Mouse (Mus musculus): ENCODE results near the gene Sf3a2. TPM values are rescaled to one million over a fixed set of nuclear protein-coding genes. Genes with fewer than 3 reads are reported as not detected.
A peak's percentile ranks its signal among the peaks of the same experiment; 100 is the strongest.
"Not testable (repeated sequence)": the region's sequence is repeated elsewhere in the genome, so short reads cannot be mapped to it uniquely, and the experiment has no call there.

Sf3a2 gene
- polyA plus RNA-seq, 1 experiment from 2014 or later = 77.7 TPM

DNA sequence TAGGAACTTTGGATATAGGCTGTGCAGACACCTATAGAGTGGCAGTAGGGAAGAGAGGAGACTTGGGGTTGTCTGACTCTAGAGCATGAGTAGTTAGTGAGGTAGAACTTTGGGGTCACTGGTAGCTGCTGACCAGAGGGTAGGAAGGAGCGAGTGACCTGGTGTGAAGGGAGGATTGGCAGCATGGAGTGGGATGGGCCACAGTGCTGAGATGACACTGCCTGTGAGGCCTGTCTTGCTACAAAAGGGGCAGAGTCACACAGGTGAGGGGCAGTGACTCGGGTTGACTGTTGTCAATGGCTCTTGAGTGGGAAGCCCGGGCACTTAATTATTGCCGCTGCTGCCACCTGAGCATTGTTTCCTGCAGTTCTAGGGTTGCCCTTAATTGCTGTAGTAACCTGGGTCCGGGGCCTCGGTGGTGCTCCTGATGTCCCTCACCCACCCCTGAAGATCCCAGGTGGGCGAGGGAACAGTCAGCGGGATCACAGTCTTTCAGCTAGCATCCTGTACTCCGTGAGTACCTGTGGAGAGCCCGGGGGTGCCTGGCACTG, 29.9 kb downstream of the Sf3a2 start:
- WGBS = 76% methylated on average over 10 of the region's 10 CpGs
- ATAC-seq (ENCODE audit: insufficient number of reproducible peaks, insufficient read depth, low FRiP score, low read depth) = no peak
- Histone ChIP-seq H3K9me3 (ENCODE audit: control insufficient read depth, low read depth, low read length) (no peaks in the 10 kb centered on the region), H3K4me3 (ENCODE audit: low read depth, low read length) (peak overlapping the region; percentile 71), H3K4me1 (ENCODE audit: control insufficient read depth, insufficient read depth, low read length) (peaks cover 21% of the 10 kb centered on the region), H3K4me2 (replicated peaks; ENCODE audit: low read depth, low read length) (peak overlapping the region; percentile 97), H3K36me3 (ENCODE audit: control insufficient read depth, insufficient read depth, low read length) (peaks cover 13% of the 10 kb centered on the region), H3K27ac (ENCODE audit: low read length) (no peak overlapping the region), H3K9ac (replicated peaks; ENCODE audit: low read depth, low read length) (peak overlapping the region; percentile 95; the same call in 1 of the 2 replicates), H3K27me3 (ENCODE audit: control insufficient read depth, insufficient read depth, low read length) (no peaks in the 10 kb centered on the region)

DNA sequence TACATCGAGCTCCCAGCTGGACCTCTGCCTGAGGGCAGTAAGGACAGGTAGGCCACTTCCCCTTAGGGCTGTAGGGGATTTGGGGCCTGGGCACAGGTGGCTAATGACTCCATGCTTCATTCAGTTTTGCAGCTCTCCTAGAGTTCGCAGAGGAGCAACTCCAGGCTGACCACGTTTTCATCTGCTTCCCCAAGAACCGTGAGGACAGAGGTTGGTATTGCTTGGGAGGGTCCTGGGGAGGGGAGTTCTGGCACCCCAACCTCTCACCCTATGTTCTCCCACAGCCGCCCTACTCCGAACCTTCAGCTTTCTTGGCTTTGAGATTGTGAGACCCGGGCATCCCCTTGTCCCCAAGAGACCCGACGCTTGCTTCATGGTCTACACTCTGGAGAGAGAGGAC, 30.6 kb downstream of the Sf3a2 start:
- WGBS = 81% methylated on average over 7 of the region's 9 CpGs
- not testable (repeated sequence) for H3K27ac ChIP-seq (ENCODE audit: low read length); H3K4me2 ChIP-seq (replicated peaks; ENCODE audit: low read depth, low read length); H3K9me3 ChIP-seq (ENCODE audit: control insufficient read depth, low read depth, low read length); H3K27me3 ChIP-seq (ENCODE audit: control insufficient read depth, insufficient read depth, low read length); H3K4me3 ChIP-seq (ENCODE audit: low read depth, low read length); H3K9ac ChIP-seq (replicated peaks; ENCODE audit: low read depth, low read length); ATAC-seq (ENCODE audit: insufficient number of reproducible peaks, insufficient read depth, low FRiP score, low read depth)
- Histone ChIP-seq H3K4me1 (ENCODE audit: control insufficient read depth, insufficient read depth, low read length) (peaks cover 21% of the 10 kb centered on the region), H3K36me3 (ENCODE audit: control insufficient read depth, insufficient read depth, low read length) (peaks cover 13% of the 10 kb centered on the region)

DNA sequence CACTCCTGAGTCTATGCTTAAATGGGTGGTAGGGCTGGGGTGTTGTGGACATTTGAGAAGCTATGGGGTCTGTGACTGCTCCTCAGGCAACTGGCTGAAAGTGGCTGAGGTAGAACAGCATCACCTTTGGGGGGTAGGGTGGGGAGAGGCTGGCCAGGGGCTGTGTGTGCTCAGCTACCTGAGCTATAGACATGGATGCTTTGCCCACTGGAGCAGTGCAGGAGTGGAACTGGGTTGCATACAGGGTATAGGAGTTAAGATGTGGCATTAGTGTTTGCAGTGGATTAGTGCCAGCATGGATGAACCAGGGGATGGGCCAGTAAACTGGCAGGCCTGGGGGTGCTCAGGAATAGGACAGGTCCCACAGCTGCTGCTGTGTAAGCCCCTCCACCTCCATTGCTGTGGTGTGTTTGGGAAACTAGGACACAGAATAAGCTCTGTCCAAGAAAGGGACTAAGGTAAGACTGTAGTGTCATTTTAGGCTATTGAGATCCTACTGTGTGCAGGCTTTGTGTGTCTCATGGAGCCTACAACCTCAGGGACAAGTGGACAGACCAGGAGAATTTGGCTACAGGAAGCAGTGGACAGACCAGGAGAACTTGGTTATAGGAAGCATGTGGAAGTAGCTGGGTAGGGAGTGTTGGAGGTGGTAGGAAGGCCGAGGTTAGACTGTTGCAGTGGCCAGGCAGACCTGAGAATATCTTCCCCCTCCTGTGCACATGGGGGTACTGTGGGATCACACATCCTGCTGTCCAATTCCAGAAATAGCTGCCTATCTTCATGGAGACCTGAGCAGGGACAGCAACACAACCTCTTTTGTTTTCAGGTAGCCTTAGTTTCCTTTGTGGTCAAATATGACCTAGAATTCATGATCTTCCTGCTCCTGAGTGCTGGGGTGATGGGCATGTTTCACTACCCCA, 31.6 kb downstream of the Sf3a2 start:
- Histone ChIP-seq H3K27ac (ENCODE audit: low read length) (no peak overlapping the region), H3K36me3 (ENCODE audit: control insufficient read depth, insufficient read depth, low read length) (peaks cover 13% of the 10 kb centered on the region), H3K27me3 (ENCODE audit: control insufficient read depth, insufficient read depth, low read length) (peaks cover 4% of the 10 kb centered on the region; the same call in 1 of the 2 replicates), H3K4me1 (ENCODE audit: control insufficient read depth, insufficient read depth, low read length) (peaks cover 21% of the 10 kb centered on the region), H3K4me2 (replicated peaks; ENCODE audit: low read depth, low read length) (no peak overlapping the region), H3K9me3 (ENCODE audit: control insufficient read depth, low read depth, low read length) (peaks cover 2% of the 10 kb centered on the region; the same call in 1 of the 2 replicates), H3K4me3 (ENCODE audit: low read depth, low read length) (no peak overlapping the region), H3K9ac (replicated peaks; ENCODE audit: low read depth, low read length) (no peak overlapping the region)
- ATAC-seq (ENCODE audit: insufficient number of reproducible peaks, insufficient read depth, low FRiP score, low read depth) = no peak
- 44% methylated on average over 1 of the region's 1 CpGs for WGBS

DNA sequence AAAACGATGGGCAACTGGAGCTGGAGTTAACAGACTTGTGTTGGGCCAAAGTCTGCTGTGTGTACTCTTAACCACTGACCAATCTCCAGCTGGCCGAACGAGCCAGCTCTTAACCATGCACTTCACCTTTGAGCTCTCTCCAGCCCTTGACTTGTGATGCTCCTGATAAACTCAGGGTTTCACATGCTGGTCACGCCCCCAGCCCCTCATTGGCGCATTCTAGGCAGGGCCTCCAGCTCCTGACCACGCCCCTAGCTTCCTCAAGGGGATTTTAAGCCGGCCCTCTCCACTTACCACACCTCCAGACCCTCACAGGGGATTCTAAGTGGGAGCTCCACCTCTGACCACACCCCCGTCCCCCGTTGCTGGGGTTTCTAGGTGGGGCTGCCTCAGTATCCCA, 33.1 kb downstream of the Sf3a2 start:
- peak; percentile 3; the same call in 1 of the 2 replicates for ATAC-seq (ENCODE audit: insufficient number of reproducible peaks, insufficient read depth, low FRiP score, low read depth)
- Histone ChIP-seq H3K36me3 (ENCODE audit: control insufficient read depth, insufficient read depth, low read length) (peaks cover 13% of the 10 kb centered on the region), H3K9ac (replicated peaks; ENCODE audit: low read depth, low read length) (no peak overlapping the region), H3K9me3 (ENCODE audit: control insufficient read depth, low read depth, low read length) (peaks cover 5% of the 10 kb centered on the region; the same call in 1 of the 2 replicates), H3K4me3 (ENCODE audit: low read depth, low read length) (no peak overlapping the region), H3K4me1 (ENCODE audit: control insufficient read depth, insufficient read depth, low read length) (peaks cover 24% of the 10 kb centered on the region), H3K4me2 (replicated peaks; ENCODE audit: low read depth, low read length) (no peak overlapping the region), H3K27ac (ENCODE audit: low read length) (no peak overlapping the region), H3K27me3 (ENCODE audit: control insufficient read depth, insufficient read depth, low read length) (peaks cover 17% of the 10 kb centered on the region)
- WGBS = 5% methylated on average over 9 of the region's 9 CpGs

DNA sequence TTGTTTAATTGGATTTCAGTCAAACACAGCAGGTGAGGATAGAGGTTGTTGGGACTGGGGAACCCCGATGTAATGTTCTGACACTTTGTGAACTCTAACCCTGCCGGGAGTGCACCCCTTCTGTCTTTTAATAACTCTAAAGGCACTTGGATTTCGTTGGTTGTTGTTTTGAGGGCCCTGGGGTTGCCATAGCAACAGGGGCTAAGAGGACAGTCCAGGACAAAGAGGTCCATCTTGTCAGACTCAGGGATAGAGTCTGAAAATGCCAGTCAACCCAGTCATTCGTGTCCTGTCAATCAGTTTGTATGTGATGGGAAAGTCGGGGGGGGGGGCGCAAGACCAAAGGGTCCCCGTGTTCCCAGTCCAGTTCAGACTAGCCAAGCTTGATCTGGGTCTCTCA, 34.8 kb downstream of the Sf3a2 start:
- Histone ChIP-seq H3K4me2 (replicated peaks; ENCODE audit: low read depth, low read length) (no peak overlapping the region), H3K27ac (ENCODE audit: low read length) (no peak overlapping the region), H3K36me3 (ENCODE audit: control insufficient read depth, insufficient read depth, low read length) (peaks cover 11% of the 10 kb centered on the region), H3K4me3 (ENCODE audit: low read depth, low read length) (no peak overlapping the region), H3K9ac (replicated peaks; ENCODE audit: low read depth, low read length) (no peak overlapping the region), H3K4me1 (ENCODE audit: control insufficient read depth, insufficient read depth, low read length) (peaks cover 20% of the 10 kb centered on the region), H3K9me3 (ENCODE audit: control insufficient read depth, low read depth, low read length) (peaks cover 5% of the 10 kb centered on the region; the same call in 1 of the 2 replicates), H3K27me3 (ENCODE audit: control insufficient read depth, insufficient read depth, low read length) (peaks cover 22% of the 10 kb centered on the region)
- WGBS = 77% methylated on average over 7 of the region's 7 CpGs
- ATAC-seq (ENCODE audit: insufficient number of reproducible peaks, insufficient read depth, low FRiP score, low read depth) = no peak

DNA sequence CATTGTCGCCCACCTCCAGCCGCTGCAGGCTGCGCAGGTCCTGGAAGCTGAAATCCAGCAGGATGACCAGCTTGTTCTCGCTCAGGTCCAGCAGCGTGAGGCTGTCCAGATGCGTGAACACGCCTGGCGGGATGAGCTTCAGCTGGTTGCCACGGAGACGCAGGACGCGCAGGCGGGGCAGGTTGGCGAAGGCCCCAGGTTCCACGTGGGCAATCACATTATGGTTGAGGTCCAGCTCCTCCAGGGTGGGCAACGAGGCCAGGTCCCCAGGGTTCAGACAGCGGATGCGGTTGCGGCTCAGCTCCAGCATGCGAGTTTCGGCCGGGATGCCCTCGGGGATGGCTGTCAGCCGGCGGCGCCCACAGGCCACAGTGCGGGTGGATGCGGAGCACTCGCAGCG, 37.6 kb downstream of the Sf3a2 start:
- Histone ChIP-seq H3K9ac (replicated peaks; ENCODE audit: low read depth, low read length) (no peak overlapping the region), H3K4me3 (ENCODE audit: low read depth, low read length) (no peak overlapping the region), H3K4me1 (ENCODE audit: control insufficient read depth, insufficient read depth, low read length) (peaks cover 9% of the 10 kb centered on the region), H3K27ac (ENCODE audit: low read length) (no peak overlapping the region), H3K36me3 (ENCODE audit: control insufficient read depth, insufficient read depth, low read length) (no peaks in the 10 kb centered on the region), H3K4me2 (replicated peaks; ENCODE audit: low read depth, low read length) (0 out of 2 replicates have a peak overlapping the region, but pooled peaks have one; percentile 0), H3K9me3 (ENCODE audit: control insufficient read depth, low read depth, low read length) (peaks cover 5% of the 10 kb centered on the region; the same call in 1 of the 2 replicates), H3K27me3 (ENCODE audit: control insufficient read depth, insufficient read depth, low read length) (peaks cover 22% of the 10 kb centered on the region)
- WGBS = 43% methylated on average over 30 of the region's 30 CpGs
- ATAC-seq (ENCODE audit: insufficient number of reproducible peaks, insufficient read depth, low FRiP score, low read depth) = no peak

DNA sequence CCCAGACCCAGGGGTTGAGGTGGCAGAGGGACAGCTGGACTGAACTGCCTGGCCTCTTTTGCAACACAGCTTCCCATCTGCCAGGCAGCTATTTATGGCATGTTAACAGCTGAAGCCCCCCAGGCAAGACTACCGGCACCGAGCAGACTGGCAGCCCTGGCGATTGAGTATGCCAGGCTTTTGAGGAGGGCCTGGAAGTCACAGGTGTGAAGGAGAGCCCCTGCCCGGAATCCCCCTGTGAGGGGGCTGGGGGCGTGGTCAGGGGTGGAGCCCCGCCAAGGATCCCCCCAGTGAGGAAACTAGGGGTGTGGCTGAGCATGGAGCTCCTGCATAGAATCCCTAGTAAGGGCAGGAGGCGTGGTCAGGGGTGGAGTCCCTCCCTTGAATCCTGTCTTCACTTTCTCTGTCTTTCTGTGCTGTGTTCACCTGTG, 39.0 kb downstream of the Sf3a2 start:
- H3K9ac ChIP-seq (replicated peaks; ENCODE audit: low read depth, low read length) = no peak overlapping the region
- H3K27ac ChIP-seq (ENCODE audit: low read length) = no peak overlapping the region
- H3K27me3 ChIP-seq (ENCODE audit: control insufficient read depth, insufficient read depth, low read length) = peaks cover 24% of the 10 kb centered on the region
- H3K36me3 ChIP-seq (ENCODE audit: control insufficient read depth, insufficient read depth, low read length) = no peaks in the 10 kb centered on the region
- WGBS = 50% methylated on average over 7 of the region's 7 CpGs
- ATAC-seq (ENCODE audit: insufficient number of reproducible peaks, insufficient read depth, low FRiP score, low read depth) = no peak; the same call in 1 of the 2 replicates
- H3K4me1 ChIP-seq (ENCODE audit: control insufficient read depth, insufficient read depth, low read length) = peaks cover 3% of the 10 kb centered on the region; the same call in 1 of the 2 replicates
- H3K9me3 ChIP-seq (ENCODE audit: control insufficient read depth, low read depth, low read length) = peaks cover 5% of the 10 kb centered on the region; the same call in 1 of the 2 replicates
- H3K4me2 ChIP-seq (replicated peaks; ENCODE audit: low read depth, low read length) = no peak overlapping the region
- H3K4me3 ChIP-seq (ENCODE audit: low read depth, low read length) = no peak overlapping the region

DNA sequence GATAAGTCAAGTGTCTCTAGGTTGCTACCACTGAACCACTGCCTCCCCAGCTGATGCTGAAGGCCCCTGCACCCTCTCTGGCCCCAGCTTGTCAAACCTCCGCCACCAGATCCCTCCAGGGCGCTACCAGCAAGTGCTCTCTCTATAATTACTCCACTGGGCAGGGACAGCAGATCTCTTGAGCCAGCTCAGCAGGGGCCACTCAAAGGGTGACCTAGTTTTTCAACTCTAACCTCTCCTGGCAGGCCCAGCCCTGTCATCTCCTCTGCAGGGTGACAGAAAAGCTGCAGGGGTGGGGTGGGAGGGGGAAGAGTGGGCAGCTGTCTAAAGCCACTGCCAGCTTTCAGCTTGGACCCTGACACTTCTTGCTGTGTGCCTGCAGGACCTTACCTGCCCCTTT, 39.8 kb downstream of the Sf3a2 start:
- Histone ChIP-seq H3K4me3 (ENCODE audit: low read depth, low read length) (no peak overlapping the region), H3K36me3 (ENCODE audit: control insufficient read depth, insufficient read depth, low read length) (no peaks in the 10 kb centered on the region), H3K9ac (replicated peaks; ENCODE audit: low read depth, low read length) (no peak overlapping the region), H3K27me3 (ENCODE audit: control insufficient read depth, insufficient read depth, low read length) (peaks cover 32% of the 10 kb centered on the region), H3K27ac (ENCODE audit: low read length) (no peak overlapping the region), H3K9me3 (ENCODE audit: control insufficient read depth, low read depth, low read length) (peaks cover 5% of the 10 kb centered on the region; the same call in 1 of the 2 replicates), H3K4me1 (ENCODE audit: control insufficient read depth, insufficient read depth, low read length) (peaks cover 3% of the 10 kb centered on the region; the same call in 1 of the 2 replicates), H3K4me2 (replicated peaks; ENCODE audit: low read depth, low read length) (no peak overlapping the region)
- no peak for ATAC-seq (ENCODE audit: insufficient number of reproducible peaks, insufficient read depth, low FRiP score, low read depth)
- 24% methylated on average over 2 of the region's 2 CpGs for WGBS

All from stomach, embryonic 14.5 days (tissue).